Mouse (Mus musculus) layer of hippocampus, postnatal 36 days (tissue): ENCODE data around the gene Nipbl. TPM values are rescaled to one million over a fixed set of nuclear protein-coding genes. Genes with fewer than 3 reads are reported as not detected.

Experiments used
- DNase-seq, 2 experiments: peaks; one replicate each; pipeline ENCODE4 v3.0.0; 2022
- total RNA-seq, 2 experiments: library from RNA; stranded (reverse); gene quantifications; 2 replicates each; pipeline ENCODE4 v1.2.3; 2021

Gene Nipbl
- total RNA-seq, 2 experiments from 2014 or later, result 34.0 to 38.4 TPM

GRCm38 (mm10) chr15:8416500-8417138 lies 27.6 kb downstream of the Nipbl start:
- DNase-seq, result no peak

DNA sequence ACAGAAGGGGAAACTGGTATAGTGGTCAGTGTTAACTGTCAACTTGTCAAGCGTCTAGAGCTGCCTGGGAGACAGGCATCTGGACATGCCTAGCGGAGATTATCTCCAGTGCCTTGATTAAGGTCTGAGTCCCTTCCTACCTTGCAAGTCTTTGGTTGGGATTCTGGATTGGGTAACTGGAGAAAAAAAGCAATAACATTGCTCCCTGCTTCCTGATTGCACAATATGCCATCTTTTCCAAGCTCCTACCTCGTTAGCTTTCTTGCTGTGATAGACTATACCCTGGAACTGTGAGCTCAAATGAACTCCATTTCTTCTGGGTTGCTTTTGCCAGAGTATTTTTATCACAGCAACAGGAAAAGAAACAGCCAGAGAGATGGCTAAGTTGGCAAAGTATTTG lies 30.9 kb downstream of the Nipbl start:
- no peak for DNase-seq

- DNase-seq, result no peak
Measured at GRCm38 (mm10) chr15:8411873-8412272, 32.4 kb downstream of the Nipbl start.

- DNase-seq, result no peak
Measured at GRCm38 (mm10) chr15:8411168-8411837, 33.0 kb downstream of the Nipbl start.

- DNase-seq, result no peak
Measured at GRCm38 (mm10) chr15:8407082-8407481, 37.2 kb downstream of the Nipbl start.

DNA sequence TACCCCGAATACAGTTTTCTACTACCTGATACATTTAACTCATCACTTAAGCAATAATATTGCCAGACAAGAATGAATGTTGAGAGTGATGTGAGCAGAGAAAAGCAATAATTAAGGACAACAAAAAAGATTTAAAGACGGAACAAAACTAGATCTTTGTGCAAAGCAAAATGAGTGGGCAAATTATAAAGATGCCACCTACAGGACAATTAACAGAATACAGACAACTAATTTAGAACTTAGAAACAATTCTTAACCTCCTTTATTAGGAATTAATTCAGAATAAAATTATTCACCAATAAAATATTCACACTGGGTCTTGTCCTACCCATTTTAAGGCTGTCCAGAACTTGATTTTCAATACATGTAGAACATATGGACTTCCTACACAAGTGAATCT lies 38.0 kb downstream of the Nipbl start:
- DNase-seq, result no peak

DNA sequence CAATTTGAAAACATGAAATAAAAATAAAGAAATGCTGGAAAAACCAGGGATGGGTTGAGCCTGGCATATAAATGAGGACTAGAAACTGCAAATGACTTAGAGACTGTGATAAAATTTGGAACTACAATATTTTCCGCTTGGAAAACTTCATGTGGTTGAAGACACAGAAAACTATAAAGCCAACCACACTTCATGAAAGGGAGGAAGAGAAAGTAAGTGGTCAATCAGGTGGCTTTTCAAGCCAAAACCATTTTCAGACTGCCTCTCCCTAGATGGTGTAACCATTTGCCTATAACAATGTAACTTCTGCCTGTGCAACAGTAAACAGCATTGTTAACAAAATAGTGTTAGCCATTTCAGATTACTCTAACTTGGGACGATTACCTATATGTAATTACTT lies 41.7 kb downstream of the Nipbl start:
- no peak for DNase-seq

- no peak for DNase-seq
Measured at GRCm38 (mm10) chr15:8401536-8401935, 42.7 kb downstream of the Nipbl start.

GRCm38 (mm10) chr15:8391764-8392163 lies 52.5 kb downstream of the Nipbl start:
- no peak for DNase-seq

GRCm38 (mm10) chr15:8382213-8382612 lies 62.0 kb downstream of the Nipbl start:
- no peak for DNase-seq

DNA sequence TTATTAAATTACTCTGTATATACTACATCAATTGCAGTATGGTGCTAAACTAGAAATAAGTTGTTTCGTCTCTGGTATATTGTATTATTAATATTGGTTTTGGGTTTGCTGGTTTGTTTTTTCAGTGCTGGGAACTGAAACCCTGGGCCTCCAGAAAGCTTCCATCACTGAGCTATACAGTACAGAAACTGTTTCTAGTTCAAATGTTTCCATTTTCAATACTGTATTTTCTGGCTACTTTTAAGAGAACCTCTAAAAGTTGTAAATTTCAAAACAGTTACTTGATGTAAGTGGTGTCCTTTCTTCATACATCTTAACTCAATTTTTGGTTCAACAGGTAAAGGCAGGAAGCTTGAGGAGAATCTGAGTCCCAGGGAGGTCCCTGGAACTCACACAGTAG lies 68.6 kb downstream of the Nipbl start:
- DNase-seq, result no peak

DNA sequence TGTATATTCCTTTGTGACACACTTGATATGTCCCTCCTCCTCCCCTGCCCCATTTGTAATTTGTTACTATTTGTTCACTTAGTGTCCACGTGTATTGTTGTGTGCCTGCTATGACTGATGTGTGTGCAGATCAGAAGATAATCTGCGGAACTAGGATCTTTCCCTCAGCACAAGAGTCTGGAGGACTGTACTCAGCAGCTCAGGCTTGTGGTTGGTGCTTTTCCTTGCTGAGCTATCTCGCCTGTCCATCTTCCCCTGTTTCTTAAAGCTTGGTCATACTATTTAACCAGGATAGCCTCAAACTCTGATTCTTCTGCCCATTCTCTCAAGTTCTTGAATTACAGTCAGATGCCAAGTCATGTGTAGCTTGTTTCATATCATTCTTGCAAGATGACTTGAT lies 69.5 kb downstream of the Nipbl start:
- no peak for DNase-seq

DNA sequence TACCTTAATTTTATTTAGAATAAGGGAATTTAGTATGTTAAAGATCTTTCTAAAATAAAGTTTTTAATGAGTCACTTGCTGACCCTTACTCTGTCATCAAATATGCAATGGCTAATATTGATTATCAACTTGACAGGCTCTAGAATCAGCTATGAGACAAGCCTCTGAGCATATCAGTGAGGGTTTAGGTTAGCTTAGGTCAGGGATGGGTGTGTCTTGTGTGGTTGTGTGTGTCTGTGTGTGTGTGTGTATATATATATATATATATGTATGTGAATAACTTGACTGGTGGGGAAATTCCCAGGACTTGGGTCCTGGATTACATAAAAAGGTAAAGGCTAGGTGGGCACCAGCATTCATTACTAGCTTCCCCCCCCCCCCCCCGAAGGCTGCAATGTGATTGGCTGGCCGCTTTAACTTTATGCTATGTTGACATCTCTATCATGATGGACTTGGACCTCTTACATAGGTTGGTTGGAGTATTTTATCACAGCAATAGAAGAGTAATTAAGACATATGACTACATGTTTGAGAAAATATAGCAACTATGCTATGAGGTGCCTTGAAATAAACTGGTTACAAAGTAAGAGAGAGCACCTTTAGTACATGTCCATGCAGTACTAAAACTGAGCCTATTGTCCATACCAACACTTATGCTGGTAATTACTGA lies 97.0 kb downstream of the Nipbl start:
- no peak for DNase-seq

DNA sequence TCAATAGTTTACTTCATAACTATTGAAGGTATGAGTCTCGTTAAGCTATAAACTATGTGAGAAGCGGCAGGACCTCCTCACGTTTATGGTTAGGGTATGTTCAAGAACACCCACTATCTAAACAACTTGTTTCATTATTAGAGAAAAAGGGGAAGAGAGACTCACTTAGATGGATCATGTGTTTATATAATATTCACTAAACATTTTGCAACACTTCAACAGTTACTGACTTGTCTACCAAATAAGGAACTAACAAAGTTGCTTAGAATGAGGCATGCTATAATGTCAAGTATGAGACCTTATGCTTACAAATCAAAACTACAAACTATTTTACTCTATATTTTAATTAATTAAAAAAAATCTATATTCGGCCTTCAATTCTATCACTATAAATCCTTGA lies 103.7 kb downstream of the Nipbl start:
- no peak for DNase-seq

DNA sequence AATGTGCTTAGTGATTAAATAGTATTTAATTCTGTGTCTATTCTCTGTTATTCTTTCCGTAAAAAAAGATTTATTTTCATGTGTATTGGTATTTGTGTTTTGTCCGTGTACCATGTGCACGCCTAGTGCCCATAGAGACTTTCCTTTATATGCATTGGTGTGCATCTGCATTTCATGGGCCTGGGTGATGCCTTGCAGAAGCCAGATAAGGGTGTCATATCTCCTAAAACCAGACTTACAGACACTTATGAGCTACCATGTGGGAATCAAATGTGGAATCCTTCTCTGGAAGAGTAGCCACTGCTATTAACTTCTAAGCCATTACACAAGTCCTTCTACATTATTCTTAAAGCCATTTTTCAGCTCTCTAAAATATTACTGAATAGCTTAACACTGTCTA lies 112.7 kb downstream of the Nipbl start:
- DNase-seq, result no peak

DNA sequence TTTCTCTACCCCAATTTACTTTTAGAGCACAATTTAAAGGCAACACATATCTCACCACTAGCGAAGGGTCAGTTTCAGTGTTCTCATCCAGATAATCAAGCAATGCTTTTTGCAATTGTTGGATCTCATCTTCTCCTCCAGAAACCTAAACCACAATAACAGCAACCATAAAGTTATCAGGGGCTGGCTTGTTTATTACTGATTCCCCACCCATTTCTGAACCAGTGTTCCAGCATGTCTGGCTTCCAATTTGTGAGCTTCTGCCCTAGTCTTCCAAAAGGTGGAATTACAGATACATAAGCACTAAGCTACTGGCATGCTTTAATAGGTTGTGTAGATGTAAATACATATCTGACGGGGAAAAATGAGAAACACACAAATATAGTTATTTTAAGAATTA lies 118.6 kb downstream of the Nipbl start:
- DNase-seq, result no peak

GRCm38 (mm10) chr15:8324833-8325232 lies 119.4 kb downstream of the Nipbl start:
- no peak for DNase-seq

- DNase-seq, result no peak
Measured at GRCm38 (mm10) chr15:8324061-8324460, 120.2 kb downstream of the Nipbl start.

GRCm38 (mm10) chr15:8321491-8321890 lies 122.8 kb downstream of the Nipbl start:
- DNase-seq, result no peak

GRCm38 (mm10) chr15:8319191-8319590 lies 125.1 kb downstream of the Nipbl start:
- no peak for DNase-seq

- DNase-seq, result peak; percentile 11 to 21
Measured at GRCm38 (mm10) chr15:8317381-8317780, 126.9 kb downstream of the Nipbl start.

GRCm38 (mm10) chr15:8305474-8305873 lies 138.8 kb downstream of the Nipbl start:
- DNase-seq, result no peak

GRCm38 (mm10) chr15:8302944-8303343 lies 141.3 kb downstream of the Nipbl start:
- DNase-seq, result no peak

DNA sequence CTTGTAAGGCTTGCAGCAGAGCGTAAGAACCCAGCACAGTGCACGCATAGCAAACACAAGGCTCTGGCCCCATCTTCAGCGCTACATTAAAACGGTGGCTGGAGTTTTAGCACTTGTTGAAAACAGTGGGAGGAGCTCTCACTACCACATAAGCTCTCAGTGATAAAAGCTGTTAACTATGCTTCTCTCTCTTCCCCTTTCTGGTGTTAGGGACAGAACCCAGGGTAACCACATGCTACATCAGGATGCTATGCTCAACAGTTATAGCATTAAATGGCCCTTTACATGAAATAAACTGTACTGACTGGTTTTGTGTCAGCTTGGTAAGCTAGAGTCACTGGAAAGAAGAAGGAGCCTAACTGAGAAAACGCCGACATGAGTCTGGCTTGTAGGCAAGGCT lies 150.1 kb downstream of the Nipbl start:
- DNase-seq, result no peak
